Mouse (Mus musculus) heart, postnatal 0 days (tissue): ENCODE measurements around the gene Il9r. TPM values are rescaled to one million over a fixed set of nuclear protein-coding genes. Genes with fewer than 3 reads are reported as not detected.

ENCODE experiments used
- ATAC-seq: fragments of 200-750 bp; cut with Nextera tagmentation; 2 replicates; pipeline ENCODE4 v1.8.0; 2017; ENCODE audit warnings: low read depth, moderate number of reproducible peaks, moderate library complexity; ENCODE audit not compliant: insufficient read depth
- DNase-seq: peaks from one replicate; pipeline ENCODE4 v3.0.0-alpha.2; 2016; ENCODE audit warnings: low spot score
- H3K27ac ChIP-seq: fragments of 300-500 bp; sonication (generic); 2 replicates; pipeline ENCODE4 v1.5.1; 2014; ENCODE audit warnings: low read depth, mild to moderate bottlenecking
- H3K27me3 ChIP-seq: fragments of 300-500 bp; sonication (generic); 2 replicates; pipeline ENCODE4 v1.6.1; 2014; ENCODE audit warnings: low read length, mixed read lengths; ENCODE audit not compliant: control insufficient read depth, insufficient read depth
- H3K36me3 ChIP-seq: fragments of 300-500 bp; sonication (generic); replicated peaks from 2 replicates; pipeline ENCODE4 v1.6.1; 2014; ENCODE audit warnings: low read length, mixed read lengths; ENCODE audit not compliant: control insufficient read depth, insufficient read depth
- H3K4me1 ChIP-seq: fragments of 300-500 bp; sonication (generic); 2 replicates; pipeline ENCODE4 v1.6.1; 2014; ENCODE audit warnings: antibody characterized with exemption; ENCODE audit not compliant: control insufficient read depth, insufficient read depth
- H3K4me2 ChIP-seq: fragments of 300-500 bp; sonication (generic); 2 replicates; pipeline ENCODE4 v1.6.1; 2014; ENCODE audit warnings: low read depth, mild to moderate bottlenecking, low read length, moderate library complexity
- H3K4me3 ChIP-seq: fragments of 300-500 bp; sonication (generic); 2 replicates; pipeline ENCODE4 v1.5.1; 2014; ENCODE audit warnings: low read depth, low read length
- H3K9ac ChIP-seq: fragments of 300-500 bp; sonication (generic); replicated peaks from 2 replicates; pipeline ENCODE4 v1.6.1; 2014; ENCODE audit warnings: low read depth, low read length, mixed read lengths
- H3K9me3 ChIP-seq: fragments of 300-500 bp; sonication (generic); replicated peaks from 2 replicates; pipeline ENCODE4 v1.6.1; 2016; ENCODE audit warnings: low read length; ENCODE audit not compliant: control insufficient read depth
- CTCF ChIP-seq: IDR thresholded peaks from 2 replicates; pipeline ENCODE4 v1.5.1; 2016; ENCODE audit warnings: antibody characterized with exemption, control low read depth, low read depth
- EP300 ChIP-seq: IDR thresholded peaks from 2 replicates; pipeline ENCODE4 v1.6.1; 2016; ENCODE audit warnings: antibody characterized with exemption, low read depth
- WGBS: fragments of 180-500 bp; shearing (Covaris S2); extraction: QIAGEN DNeasy Blood & Tissue Kit; methylation state at CpG from one replicate; pipeline ENCODE4 v1.1.7; 2014; 5-methylcytosine and 5-hydroxymethylcytosine counted together
- polyA plus RNA-seq: library from polyadenylated mRNA; unstranded; fragments of >200 nt; fragmentation: Nextera tagmentation; extraction: Ambion mirVana; gene quantifications from 2 replicates; pipeline ENCODE4 v1.2.1, GENCODE M21; 2015
- total RNA-seq: library from RNA; depleted of rRNA; stranded (reverse); fragments of >200 nt; gene quantifications from 2 replicates; pipeline ENCODE4 v1.2.3, GENCODE M21; 2014; ENCODE audit warnings: low replicate concordance

Il9r gene
- total and polyA plus RNA-seq, 2 experiments from 2014 or later, result 0.14 TPM; not detected in 1

DNA sequence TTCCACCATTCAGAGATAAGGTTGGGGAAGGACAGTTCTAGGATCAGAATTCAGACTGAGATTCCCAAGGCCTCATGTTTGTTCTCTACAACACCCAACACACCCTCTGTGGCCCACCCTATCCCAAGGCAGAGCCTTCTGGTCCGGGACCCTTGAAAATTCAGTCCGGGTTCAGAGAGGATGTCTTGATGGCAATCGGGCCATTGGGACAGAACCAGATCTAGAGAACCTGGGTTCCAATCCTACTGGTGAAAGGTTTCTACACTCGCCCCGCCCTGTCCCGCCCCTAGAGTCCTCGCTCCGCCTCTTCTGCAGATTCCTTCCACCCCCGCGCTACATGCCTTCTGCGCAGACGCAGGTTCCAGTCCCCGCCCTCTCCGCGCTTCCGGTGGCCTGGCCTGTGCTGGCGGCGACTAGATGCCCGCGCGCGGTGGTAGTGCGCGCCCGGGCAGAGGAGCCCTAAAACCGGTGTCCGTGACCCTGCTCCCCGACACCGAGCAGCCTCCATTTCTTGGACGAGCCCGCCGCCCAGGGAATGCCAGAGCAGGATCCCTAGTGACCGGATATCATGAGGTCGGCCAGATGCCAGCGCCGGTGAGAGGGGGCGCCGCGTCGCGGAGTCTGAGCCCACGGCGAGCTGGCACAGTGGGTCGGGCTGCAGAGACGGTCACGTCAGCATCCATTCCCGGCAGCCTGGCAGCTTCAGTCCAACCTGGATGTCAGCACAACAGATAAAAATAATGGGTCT is 26.2 kb upstream of the Il9r start, which contains the start of gene Mpg:
Gene Mpg, plus strand, starts transcription at position 382 of the 748 bp plus-strand sequence.
- Histone ChIP-seq H3K9me3 (no peaks in the 10 kb centered on the region), H3K27ac (peak within 1 kb of the TSS; percentile 89), H3K27me3 (no peaks in the 10 kb centered on the region), H3K4me3 (peak within 1 kb of the TSS; percentile 75), H3K9ac (peak within 1 kb of the TSS; percentile 70), H3K4me1 (peaks cover 42% of the 10 kb centered on the region), H3K36me3 (peaks cover 18% of the 10 kb centered on the region), H3K4me2 (peak within 1 kb of the TSS; percentile 80)
- WGBS, result 5% methylated on average over 47 of the region's 47 CpGs
- peak; percentile 89 for DNase-seq
- peak; percentile 83 for ATAC-seq
- TF ChIP-seq CTCF (no peak), EP300 (no peak; the same call in 1 of the 2 replicates)

DNA sequence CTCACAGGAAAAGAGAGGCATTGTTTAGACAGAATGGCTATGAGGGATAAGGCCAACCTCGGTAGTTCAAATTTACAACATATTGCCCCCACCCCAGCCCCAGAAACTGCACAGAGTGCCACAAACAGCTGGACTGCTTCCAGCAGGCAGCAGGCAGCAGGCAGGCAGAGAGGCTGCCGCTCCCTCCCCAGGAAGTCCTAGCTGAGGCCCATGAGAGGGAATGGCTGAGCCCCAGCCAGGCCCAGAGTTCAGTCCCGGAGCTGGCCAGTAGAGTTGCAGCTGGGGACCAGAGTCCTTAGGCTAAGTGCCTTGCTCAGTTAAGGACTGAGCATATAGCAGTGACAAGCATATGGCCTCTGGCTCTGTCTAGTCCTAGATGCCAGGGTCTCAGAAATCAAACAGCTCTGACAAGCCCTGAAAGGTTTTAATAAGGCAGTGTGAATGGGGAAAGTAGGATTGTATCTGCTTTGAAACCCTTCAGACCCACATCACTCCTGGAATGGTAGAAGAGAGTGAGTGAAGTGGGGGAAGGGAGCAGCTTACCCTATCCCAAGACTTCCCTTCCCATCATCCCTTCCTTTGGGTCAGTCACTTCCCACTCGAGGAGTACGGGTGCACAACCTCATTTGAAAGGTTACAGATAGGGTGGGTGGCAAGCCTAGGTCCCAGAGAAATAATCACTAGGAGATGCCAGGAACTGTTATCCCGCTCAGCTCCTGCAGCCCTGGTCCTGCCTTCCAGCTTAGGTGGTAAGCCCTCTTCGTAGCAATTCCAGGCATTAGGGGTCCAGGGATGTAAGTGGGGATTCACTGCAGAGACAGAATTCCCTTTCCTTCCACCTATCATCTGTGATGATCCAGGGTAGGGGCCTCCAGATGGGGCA is 25.4 kb upstream of the Il9r start:
- peak; percentile 43 for DNase-seq
- no peak overlapping the region for H3K4me3 ChIP-seq
- H3K36me3 ChIP-seq, result peaks cover 9% of the 10 kb centered on the region
- H3K4me1 ChIP-seq, result peaks cover 47% of the 10 kb centered on the region
- peak overlapping the region; percentile 7; the same call in 1 of the 2 replicates for H3K4me2 ChIP-seq
- 43% methylated on average over 7 of the region's 7 CpGs for WGBS
- H3K9me3 ChIP-seq, result no peaks in the 10 kb centered on the region
- TF ChIP-seq CTCF, result no peak
- TF ChIP-seq EP300, result no peak
- 0 out of 2 replicates have a peak, but pooled peaks have one; percentile 4 for ATAC-seq
- no peaks in the 10 kb centered on the region for H3K27me3 ChIP-seq
- H3K27ac ChIP-seq, result peak overlapping the region; percentile 89
- 0 out of 2 replicates have a peak overlapping the region, but pooled peaks have one; percentile 5 for H3K9ac ChIP-seq

DNA sequence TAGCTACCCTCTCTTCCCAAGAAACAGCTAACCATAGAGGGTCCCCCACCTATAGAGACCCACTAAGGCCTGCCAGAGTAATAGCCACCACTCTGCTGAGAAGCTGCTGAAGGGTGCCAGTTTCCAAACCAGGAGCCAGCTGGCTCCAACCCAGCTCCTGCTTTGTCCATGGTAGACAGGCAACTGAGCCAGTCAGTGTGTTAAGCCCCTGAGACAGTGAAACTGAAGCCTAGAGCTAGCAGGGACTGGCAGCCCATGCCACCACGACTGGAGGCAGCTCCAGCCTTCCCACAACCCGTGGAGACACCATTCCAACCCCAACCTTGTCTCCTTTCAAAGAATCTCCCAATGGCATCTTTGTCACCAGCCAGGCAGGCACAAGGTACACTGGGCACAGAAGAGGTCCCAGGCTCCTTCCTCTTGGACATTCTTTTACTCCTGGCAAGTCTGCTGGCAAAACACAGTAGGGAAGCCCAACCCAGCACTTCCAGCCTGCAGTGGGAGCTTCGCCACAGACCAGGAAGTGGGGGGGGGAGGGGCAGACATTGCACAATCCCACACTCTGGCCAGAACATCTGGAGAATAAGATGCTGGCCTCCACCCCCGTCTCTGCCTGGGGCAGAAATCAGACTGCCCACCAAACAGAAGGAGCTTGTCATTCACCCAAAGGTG is 24.5 kb upstream of the Il9r start:
- Histone ChIP-seq H3K27me3 (no peaks in the 10 kb centered on the region), H3K4me3 (no peak overlapping the region), H3K36me3 (0 out of 2 replicates have a peak, but pooled peaks cover 7% of the 10 kb centered on the region), H3K27ac (peak overlapping the region; percentile 89), H3K4me2 (no peak overlapping the region), H3K9ac (no peak overlapping the region), H3K9me3 (no peaks in the 10 kb centered on the region), H3K4me1 (peaks cover 47% of the 10 kb centered on the region)
- DNase-seq, result peak; percentile 80
- 17% methylated on average over 4 of the region's 4 CpGs for WGBS
- TF ChIP-seq CTCF, result no peak
- peak; percentile 70; the same call in 1 of the 2 replicates for TF ChIP-seq EP300
- ATAC-seq, result peak; percentile 33

DNA sequence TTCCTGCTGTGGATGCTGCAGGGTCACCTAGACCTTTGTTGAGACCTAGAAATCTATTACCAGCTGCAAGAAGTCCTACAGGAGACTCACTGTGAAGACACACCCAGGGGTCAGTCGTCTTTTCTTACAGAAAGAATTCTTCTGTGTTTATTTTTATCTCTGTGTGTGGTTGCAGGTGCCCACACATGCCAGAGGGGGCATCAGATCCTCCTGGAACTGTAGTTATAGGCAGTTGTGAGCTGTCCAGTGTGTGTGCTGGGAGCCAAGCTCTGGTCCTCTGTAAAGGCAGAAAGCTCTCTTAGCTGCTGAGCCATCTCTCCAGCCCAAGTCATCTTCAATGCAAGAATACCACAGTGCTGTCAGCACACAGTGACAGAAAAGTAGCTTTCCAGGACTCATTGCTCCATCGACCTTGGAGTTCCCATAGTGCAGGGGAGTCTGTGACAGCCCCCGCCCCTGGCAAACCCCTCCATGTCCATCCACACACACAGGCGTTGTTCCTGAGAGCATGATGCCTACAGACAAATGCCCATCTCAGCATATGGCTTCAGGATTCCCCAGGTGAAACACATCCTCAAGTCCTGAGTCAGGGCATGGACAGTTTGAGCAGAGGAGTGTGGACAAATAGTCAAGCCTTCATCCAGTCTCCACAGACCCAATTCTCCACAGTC is 23.4 kb upstream of the Il9r start:
- DNase-seq (no peak), ATAC-seq (no peak)
- Histone ChIP-seq H3K9ac (no peak overlapping the region), H3K4me3 (no peak overlapping the region), H3K9me3 (no peaks in the 10 kb centered on the region), H3K4me2 (no peak overlapping the region), H3K36me3 (no peaks in the 10 kb centered on the region), H3K27me3 (no peaks in the 10 kb centered on the region), H3K27ac (peak overlapping the region; percentile 65), H3K4me1 (peaks cover 47% of the 10 kb centered on the region)
- no peak for TF ChIP-seq CTCF
- TF ChIP-seq EP300, result no peak
- WGBS, result 61% methylated on average over 4 of the region's 4 CpGs
